Mouse (Mus musculus) frontal cortex, postnatal 10 days (tissue): ENCODE data around the gene Cyp1a1.

Source experiments
- DNase-seq, 2 experiments: peaks; one replicate each; pipeline ENCODE4 v3.0.0; 2022; ENCODE audit warnings: low spot score in 2 of 2, mixed read lengths in 1 of 2

Gene Cyp1a1

GRCm38 (mm10) chr9:57655749-57656148 is 32.0 kb upstream of the Cyp1a1 start:
- DNase-seq = peak; percentile 73 to 90

GRCm38 (mm10) chr9:57656631-57657350 is 30.9 kb upstream of the Cyp1a1 start:
- no peak for DNase-seq

GRCm38 (mm10) chr9:57657843-57658242 is 29.9 kb upstream of the Cyp1a1 start:
- no peak for DNase-seq

DNA sequence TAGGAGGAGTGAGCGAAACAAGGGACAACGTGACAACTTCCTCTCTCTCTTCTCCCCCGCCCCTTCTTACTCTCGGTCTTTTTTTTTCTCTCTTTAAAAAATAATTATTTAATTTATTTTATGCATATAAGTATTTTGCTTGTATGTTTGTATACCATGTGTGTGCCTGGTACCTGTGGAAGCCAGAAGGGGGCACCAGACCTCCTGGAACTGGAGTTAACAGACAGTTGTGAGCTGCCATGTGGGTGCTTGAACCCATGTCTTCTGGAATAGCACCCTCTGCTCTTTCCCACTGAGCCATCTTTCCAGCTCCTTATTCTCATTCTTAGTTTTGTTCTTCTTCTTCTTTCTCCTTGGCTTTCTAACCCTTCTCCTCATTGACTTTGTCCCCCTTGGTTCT is 28.8 kb upstream of the Cyp1a1 start:
- DNase-seq = no peak

- DNase-seq = peak in 1 of 2 experiments; percentile 75
These were observed 28.0 kb upstream of the Cyp1a1 start for GRCm38 (mm10) chr9:57659774-57660173.

- DNase-seq = no peak
These were observed 27.2 kb upstream of the Cyp1a1 start for GRCm38 (mm10) chr9:57660501-57660900.

GRCm38 (mm10) chr9:57661552-57661951 is 26.2 kb upstream of the Cyp1a1 start:
- no peak for DNase-seq

DNA sequence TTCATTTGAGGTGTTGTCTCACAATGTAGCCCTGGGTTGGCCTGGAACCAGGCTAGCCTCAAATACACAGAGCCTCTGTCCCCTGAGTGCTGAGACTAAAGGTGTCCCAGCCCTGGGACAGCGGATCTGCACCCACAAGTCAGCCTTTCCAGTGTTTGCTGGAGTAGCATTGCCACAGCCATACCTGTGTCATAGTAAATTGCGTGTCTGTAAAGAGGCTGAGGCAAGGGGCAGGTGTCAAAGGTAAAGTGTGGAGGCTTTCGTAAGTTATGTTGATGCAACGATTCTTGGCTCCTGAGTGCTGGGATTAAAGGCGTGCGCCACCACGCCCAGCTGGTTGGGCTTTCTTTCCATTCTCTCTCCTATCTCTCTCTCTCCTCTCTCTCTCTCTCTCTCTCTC is 23.1 kb upstream of the Cyp1a1 start:
- DNase-seq = no peak

DNA sequence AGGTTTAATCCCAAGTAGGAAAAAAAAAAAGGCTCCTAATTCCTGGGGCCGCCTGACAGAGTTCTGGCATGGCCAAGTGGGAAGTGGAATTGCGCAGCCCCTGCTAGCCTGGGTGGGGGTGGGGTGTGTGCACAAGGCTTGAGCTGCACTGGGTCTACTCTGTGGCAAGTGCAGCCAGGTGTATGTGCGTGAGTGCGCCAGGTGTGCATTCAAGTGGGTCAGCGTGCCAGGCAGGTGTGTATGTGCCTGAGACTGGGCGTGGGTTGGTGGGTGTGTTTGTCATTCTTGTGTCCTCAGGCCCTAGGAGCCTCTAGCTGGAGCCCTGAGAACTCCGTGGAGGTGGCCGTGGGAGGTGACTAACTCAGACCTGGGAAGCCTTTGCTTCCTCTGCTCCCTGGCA is 21.2 kb upstream of the Cyp1a1 start:
- DNase-seq = no peak

DNA sequence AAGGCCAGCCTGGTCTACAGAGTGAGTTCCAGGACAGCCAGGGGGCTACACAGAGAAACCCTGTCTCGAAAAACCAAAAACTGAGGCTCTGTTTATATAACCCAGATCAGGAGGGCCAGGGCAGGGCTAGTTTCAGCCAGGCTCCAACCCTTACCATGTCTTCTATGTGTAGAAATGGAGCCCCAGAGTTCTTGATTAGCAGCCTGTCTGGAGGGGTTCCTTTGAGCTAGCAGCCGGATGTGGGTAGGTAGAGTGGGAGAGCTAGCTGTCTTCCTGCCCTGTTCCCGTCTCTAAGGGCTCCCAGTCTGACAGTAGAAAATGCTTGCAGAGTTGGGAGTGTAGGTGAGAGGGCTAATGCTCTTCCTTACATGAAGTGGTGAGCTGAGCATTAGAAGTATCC is 20.6 kb upstream of the Cyp1a1 start:
- DNase-seq = no peak

- DNase-seq = no peak
These were observed 19.9 kb upstream of the Cyp1a1 start for GRCm38 (mm10) chr9:57667817-57668216.

DNA sequence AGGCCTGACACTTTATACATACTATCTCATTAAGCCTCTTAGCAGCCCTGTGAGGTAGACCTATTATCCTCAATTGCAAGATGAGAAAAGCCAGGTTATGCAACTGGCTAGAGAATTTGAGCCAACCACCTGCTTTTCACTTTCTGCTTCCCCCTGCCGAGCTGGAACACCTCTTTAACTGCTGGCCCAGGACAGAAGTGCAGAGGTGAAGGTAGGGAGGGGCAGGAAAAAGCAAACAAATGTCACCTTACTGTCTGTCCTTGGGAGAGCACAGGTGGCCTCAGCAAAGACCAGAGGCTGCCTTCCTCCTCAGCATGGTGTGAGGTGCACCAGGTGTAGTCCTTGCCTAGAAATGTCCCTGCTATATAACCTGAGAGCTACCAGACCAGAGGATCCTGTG is 19.5 kb upstream of the Cyp1a1 start:
- DNase-seq = no peak

GRCm38 (mm10) chr9:57669566-57669965 is 18.2 kb upstream of the Cyp1a1 start:
- DNase-seq = no peak

DNA sequence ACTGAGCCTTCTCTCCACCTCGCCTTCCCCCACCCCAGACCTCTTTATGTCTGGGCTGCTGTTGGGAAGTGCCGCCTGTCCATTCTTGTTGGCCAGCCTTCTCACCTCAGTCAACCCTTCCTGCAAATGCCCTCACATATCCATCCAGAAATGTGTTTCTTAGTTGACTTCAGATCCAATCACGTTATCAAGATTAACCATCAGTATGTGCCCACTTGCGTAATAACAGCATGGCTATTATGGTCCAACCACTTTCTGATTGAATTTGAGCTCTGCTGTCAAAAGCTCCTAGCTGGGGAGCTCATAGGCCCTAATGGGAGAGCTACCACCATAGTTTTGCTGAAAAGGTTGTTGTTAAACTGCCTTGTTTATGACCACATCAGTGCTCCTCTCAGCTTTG is 16.7 kb upstream of the Cyp1a1 start:
- no peak for DNase-seq

DNA sequence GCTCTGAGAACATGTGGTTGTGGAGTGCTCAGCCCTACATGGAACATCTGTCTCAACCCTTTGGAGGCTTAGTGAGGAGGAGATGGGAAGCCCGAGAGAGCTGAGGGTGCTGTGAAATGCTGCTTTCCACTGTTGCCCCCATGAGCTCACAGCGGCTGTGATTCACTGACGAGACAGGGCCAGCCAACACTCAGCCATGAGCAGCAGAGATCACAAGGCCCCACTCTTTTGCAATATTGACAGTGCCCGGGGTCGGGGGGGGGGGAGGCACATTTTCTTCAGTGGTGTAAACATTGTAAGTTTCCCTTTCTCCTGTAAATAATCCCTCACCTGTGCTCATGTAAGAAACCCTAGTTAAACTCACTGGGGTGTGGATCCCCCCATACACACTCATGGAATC is 16.2 kb upstream of the Cyp1a1 start:
- DNase-seq = no peak

GRCm38 (mm10) chr9:57681411-57681810 is 6.3 kb upstream of the Cyp1a1 start:
- DNase-seq = no peak

- DNase-seq = no peak
These were observed 4.2 kb upstream of the Cyp1a1 start, which contains the start of gene Cyp1a2 for GRCm38 (mm10) chr9:57683520-57683919. TSS of gene Cyp1a2 (minus strand) at chr9:57683703.

GRCm38 (mm10) chr9:57686011-57686410 is 1.7 kb upstream of the Cyp1a1 start:
- DNase-seq = no peak

- no peak for DNase-seq
These were observed 430 bp downstream of the Cyp1a1 start for GRCm38 (mm10) chr9:57688158-57688557.

- no peak for DNase-seq
These were observed 878 bp downstream of the Cyp1a1 start for GRCm38 (mm10) chr9:57688606-57689005.

GRCm38 (mm10) chr9:57694108-57694507 is 6.4 kb downstream of the Cyp1a1 start:
- DNase-seq = no peak

- peak; percentile 74 for DNase-seq
These were observed 8.9 kb downstream of the Cyp1a1 start for GRCm38 (mm10) chr9:57696380-57697285.

DNA sequence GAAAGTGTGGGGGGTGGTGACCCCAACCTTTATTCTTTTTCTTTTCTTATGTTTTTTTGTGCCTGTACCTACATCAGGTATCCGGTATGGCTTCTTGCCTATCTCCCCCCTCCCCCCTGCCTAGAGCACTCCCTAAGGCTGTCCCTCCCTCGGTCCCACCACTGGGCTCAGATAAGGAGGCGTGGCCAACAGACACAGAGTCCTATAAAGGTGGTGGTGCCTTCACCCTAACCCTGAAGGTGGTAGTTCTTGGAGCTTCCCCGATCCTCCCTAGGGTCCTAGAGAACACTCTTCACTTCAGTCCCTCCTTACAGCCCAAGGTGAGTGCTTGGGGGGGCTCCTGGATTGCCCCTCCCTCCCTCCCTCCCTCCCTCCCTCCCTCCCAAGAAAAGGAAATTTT is 9.7 kb downstream of the Cyp1a1 start:
- DNase-seq = no peak
